Mouse (Mus musculus): ENCODE results near the gene Orai1. TPM values are rescaled to one million over a fixed set of nuclear protein-coding genes. Genes with fewer than 3 reads are reported as not detected.

Orai1 gene
- total RNA-seq, 1 experiment: 20.0 TPM

- no peak for TF ChIP-seq ZNF384 (IDR thresholded peaks at IDR 0.05; ENCODE audit: low read depth, low read length)
- TF ChIP-seq MAFK (IDR thresholded peaks at IDR 0.05; ENCODE audit: insufficient read depth, low read depth, low read length): no peak
- no peak overlapping the region for H3K27ac ChIP-seq (ENCODE audit: insufficient read depth, low read depth, low read length, poor library complexity, severe bottlenecking)
These were observed 36.9 kb downstream of the Orai1 start for GRCm38 (mm10) chr5:123051736-123052135.

DNA sequence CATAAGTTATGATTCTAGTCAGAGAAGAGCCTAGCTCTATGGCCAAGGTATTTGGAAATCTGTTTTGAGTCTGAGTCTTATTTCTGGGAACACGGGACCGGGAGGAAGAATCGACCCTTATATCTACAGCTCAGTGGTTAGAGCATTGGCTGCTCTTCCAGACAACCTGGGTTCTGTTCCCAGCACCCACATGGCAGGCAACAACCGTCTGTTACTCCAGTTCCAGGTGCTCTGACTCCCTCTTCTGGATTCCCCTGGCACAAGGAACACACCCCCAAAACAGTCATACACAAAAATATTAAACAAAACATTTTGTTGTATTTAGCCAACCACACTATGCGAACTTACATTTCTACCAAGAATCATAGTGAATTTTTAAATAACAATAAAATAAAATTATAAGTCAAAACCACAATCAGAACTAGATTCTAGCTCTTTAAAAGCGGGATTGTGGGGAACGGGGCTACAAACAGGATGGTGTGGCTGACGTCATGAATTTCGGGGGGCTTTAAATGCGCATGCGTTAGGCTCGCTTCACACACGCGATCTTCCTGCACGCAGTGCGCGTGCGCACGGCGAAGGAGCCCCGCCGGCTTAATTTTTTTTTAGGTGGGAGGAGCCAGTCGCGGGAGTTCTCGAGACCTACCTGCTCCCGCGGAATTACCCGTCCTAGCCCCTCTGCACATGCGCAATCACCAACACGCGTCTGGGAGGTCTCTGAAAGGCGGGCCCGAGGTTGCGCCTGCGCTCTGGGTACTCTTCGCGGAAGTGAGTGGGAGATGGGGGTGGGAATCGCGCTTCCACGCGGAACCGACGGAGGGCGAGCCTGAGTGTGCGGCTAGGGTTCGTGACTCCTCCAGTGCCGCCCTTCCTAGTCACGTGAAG is 42.7 kb downstream of the Orai1 start:
- peak; percentile 100 for DNase-seq (ENCODE audit: low read depth, low spot score)
- H3K9ac ChIP-seq (ENCODE audit: insufficient read depth, low read depth, low read length, poor library complexity, severe bottlenecking): peak overlapping the region; percentile 81
- peak overlapping the region; percentile 52 to 60 for H3K4me3 ChIP-seq (ENCODE audit: insufficient read depth in 1 of 2, low read depth in 1 of 2, low read length in 2 of 2, poor library complexity in 1 of 2, severe bottlenecking in 1 of 2)
- H3K4me1 ChIP-seq (ENCODE audit: control insufficient read depth in 2 of 2, insufficient read depth in 2 of 2, low read length in 2 of 2, poor library complexity in 1 of 2): peaks cover 0 to 4% of the 10 kb centered on the region in 2 experiments; a peak in 1 of 4 replicates
- H3K36me3 ChIP-seq (ENCODE audit: control insufficient read depth, insufficient read depth, low read length, poor library complexity, severe bottlenecking): no peaks in the 10 kb centered on the region
- H3K27ac ChIP-seq (ENCODE audit: insufficient read depth, low read depth, low read length, poor library complexity, severe bottlenecking): no peak overlapping the region; the same call in 1 of the 2 replicates
- H3K9me3 ChIP-seq (ENCODE audit: control insufficient read depth, insufficient read depth, low read depth, low read length): no peaks in the 10 kb centered on the region
- TF ChIP-seq ZNF384 (IDR thresholded peaks at IDR 0.05; ENCODE audit: low read depth, low read length): peak; percentile 98
- peak; percentile 87 for TF ChIP-seq CHD2 (IDR thresholded peaks at IDR 0.05; ENCODE audit: low read depth, low read length)
- peak; percentile 33; the same call in 1 of the 2 replicates for TF ChIP-seq HCFC1 (IDR thresholded peaks at IDR 0.05; ENCODE audit: borderline replicate concordance, insufficient read depth, low read length)
- TF ChIP-seq MAFK (IDR thresholded peaks at IDR 0.05; ENCODE audit: insufficient read depth, low read depth, low read length): 0 out of 2 replicates have a peak, but pooled peaks have one; percentile 17
- TF ChIP-seq ZC3H11A (IDR thresholded peaks at IDR 0.05; ENCODE audit: borderline replicate concordance, low read depth, low read length): no peak
- in situ Hi-C loops (cut with MboI; ENCODE audit: low sequenced_read_pairs in 2 of 2, unreplicated experiment in 2 of 2): no loop called here

More at GRCm38 (mm10) chr5:123051736-123052135, 36.9 kb downstream of the Orai1 start:
- DNase-seq (ENCODE audit: low read depth, low spot score): no peak
- Histone ChIP-seq H3K36me3 (ENCODE audit: control insufficient read depth, insufficient read depth, low read length, poor library complexity, severe bottlenecking) (no peaks in the 10 kb centered on the region), H3K4me3 (ENCODE audit: insufficient read depth in 1 of 2, low read depth in 1 of 2, low read length in 2 of 2, poor library complexity in 1 of 2, severe bottlenecking in 1 of 2) (no peak overlapping the region), H3K9ac (ENCODE audit: insufficient read depth, low read depth, low read length, poor library complexity, severe bottlenecking) (no peak overlapping the region), H3K9me3 (ENCODE audit: control insufficient read depth, insufficient read depth, low read depth, low read length) (no peaks in the 10 kb centered on the region), H3K4me1 (ENCODE audit: control insufficient read depth in 2 of 2, insufficient read depth in 2 of 2, low read length in 2 of 2, poor library complexity in 1 of 2) (peaks cover 2 to 3% of the 10 kb centered on the region in 2 experiments; a peak in 1 of 4 replicates)
- in situ Hi-C loops (cut with MboI; ENCODE audit: low sequenced_read_pairs in 2 of 2, unreplicated experiment in 2 of 2): no loop called here

DNA sequence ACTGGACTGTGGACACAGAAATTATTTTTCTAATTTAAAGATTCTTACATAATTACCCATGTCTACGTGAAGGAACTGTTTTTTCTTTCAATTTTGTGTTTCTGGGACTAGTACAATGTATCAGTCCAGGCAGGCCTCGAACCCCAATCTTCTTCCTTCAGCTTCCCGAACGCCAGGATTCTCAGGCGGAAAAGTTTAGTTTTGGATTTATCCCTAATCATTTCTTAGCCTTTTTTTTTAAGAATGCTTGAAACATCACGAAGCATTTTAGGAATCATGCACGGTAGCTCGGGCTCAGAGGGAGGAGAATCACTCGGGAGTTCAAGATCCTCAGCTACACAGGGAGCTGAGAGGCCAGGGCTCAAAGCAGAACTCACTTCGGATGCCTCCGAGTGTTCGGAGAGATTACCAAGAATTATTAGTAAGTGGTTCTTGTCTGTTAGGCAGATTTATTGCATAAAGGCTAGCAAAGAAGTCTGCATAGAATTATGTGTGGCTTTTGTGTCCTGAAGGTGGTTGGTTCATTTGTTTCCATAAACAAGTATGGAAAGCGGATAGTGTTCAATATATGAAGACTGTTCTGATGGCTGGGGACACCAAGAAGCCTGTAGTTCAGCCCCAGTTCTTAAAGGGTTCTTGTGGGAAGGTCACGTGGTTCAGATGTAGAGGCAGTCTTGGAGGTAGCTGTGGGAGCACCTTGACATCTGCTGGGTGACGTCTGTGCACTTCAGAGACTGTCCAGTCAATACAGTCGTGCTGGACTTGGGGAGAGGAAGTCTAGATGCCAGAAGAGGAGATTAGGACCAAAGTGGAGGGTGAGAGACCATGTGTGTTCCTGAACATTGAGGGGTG is 43.6 kb downstream of the Orai1 start:
- H3K9me3 ChIP-seq (ENCODE audit: control insufficient read depth, insufficient read depth, low read depth, low read length): no peaks in the 10 kb centered on the region
- peak overlapping the region; percentile 52 to 60 for H3K4me3 ChIP-seq (ENCODE audit: insufficient read depth in 1 of 2, low read depth in 1 of 2, low read length in 2 of 2, poor library complexity in 1 of 2, severe bottlenecking in 1 of 2)
- TF ChIP-seq ZNF384 (IDR thresholded peaks at IDR 0.05; ENCODE audit: low read depth, low read length): no peak
- TF ChIP-seq ZC3H11A (IDR thresholded peaks at IDR 0.05; ENCODE audit: borderline replicate concordance, low read depth, low read length): no peak
- TF ChIP-seq MAFK (IDR thresholded peaks at IDR 0.05; ENCODE audit: insufficient read depth, low read depth, low read length): no peak
- no peak for TF ChIP-seq CHD2 (IDR thresholded peaks at IDR 0.05; ENCODE audit: low read depth, low read length)
- no peak for TF ChIP-seq HCFC1 (IDR thresholded peaks at IDR 0.05; ENCODE audit: borderline replicate concordance, insufficient read depth, low read length)
- no peaks in the 10 kb centered on the region for H3K36me3 ChIP-seq (ENCODE audit: control insufficient read depth, insufficient read depth, low read length, poor library complexity, severe bottlenecking)
- H3K27ac ChIP-seq (ENCODE audit: insufficient read depth, low read depth, low read length, poor library complexity, severe bottlenecking): no peak overlapping the region; the same call in 1 of the 2 replicates
- DNase-seq (ENCODE audit: low read depth, low spot score): no peak
- H3K9ac ChIP-seq (ENCODE audit: insufficient read depth, low read depth, low read length, poor library complexity, severe bottlenecking): peak overlapping the region; percentile 81
- in situ Hi-C loops (cut with MboI; ENCODE audit: low sequenced_read_pairs in 2 of 2, unreplicated experiment in 2 of 2): no loop called here
- H3K4me1 ChIP-seq (ENCODE audit: control insufficient read depth in 2 of 2, insufficient read depth in 2 of 2, low read length in 2 of 2, poor library complexity in 1 of 2): peaks cover 0 to 4% of the 10 kb centered on the region in 2 experiments; a peak in 1 of 4 replicates

GRCm38 (mm10) chr5:123059757-123060520 is 45.1 kb downstream of the Orai1 start:
- Histone ChIP-seq H3K9ac (ENCODE audit: insufficient read depth, low read depth, low read length, poor library complexity, severe bottlenecking) (peak overlapping the region; percentile 65; the same call in 1 of the 2 replicates), H3K4me1 (ENCODE audit: control insufficient read depth in 2 of 2, insufficient read depth in 2 of 2, low read length in 2 of 2, poor library complexity in 1 of 2) (peaks cover 0 to 4% of the 10 kb centered on the region in 2 experiments; a peak in 1 of 4 replicates), H3K4me3 (ENCODE audit: insufficient read depth in 1 of 2, low read depth in 1 of 2, low read length in 2 of 2, poor library complexity in 1 of 2, severe bottlenecking in 1 of 2) (no peak overlapping the region), H3K9me3 (ENCODE audit: control insufficient read depth, insufficient read depth, low read depth, low read length) (no peaks in the 10 kb centered on the region), H3K36me3 (ENCODE audit: control insufficient read depth, insufficient read depth, low read length, poor library complexity, severe bottlenecking) (no peaks in the 10 kb centered on the region), H3K27ac (ENCODE audit: insufficient read depth, low read depth, low read length, poor library complexity, severe bottlenecking) (no peak overlapping the region)
- in situ Hi-C loops (cut with MboI; ENCODE audit: low sequenced_read_pairs in 2 of 2, unreplicated experiment in 2 of 2): loop anchor here in 1 of 2 experiments (10.0 kb wide), 1 partner anchor 115 kb away; no protein-coding TSS in a partner anchor
- DNase-seq (ENCODE audit: low read depth, low spot score): no peak
- no peak for TF ChIP-seq MAFK (IDR thresholded peaks at IDR 0.05; ENCODE audit: insufficient read depth, low read depth, low read length)
- TF ChIP-seq ZC3H11A (IDR thresholded peaks at IDR 0.05; ENCODE audit: borderline replicate concordance, low read depth, low read length): peak; percentile 68; the same call in 1 of the 2 replicates
- TF ChIP-seq HCFC1 (IDR thresholded peaks at IDR 0.05; ENCODE audit: borderline replicate concordance, insufficient read depth, low read length): no peak
- 0 out of 2 replicates have a peak, but pooled peaks have one; percentile 25 for TF ChIP-seq ZNF384 (IDR thresholded peaks at IDR 0.05; ENCODE audit: low read depth, low read length)

All from ES-E14 (cell line).